Mouse (Mus musculus): ENCODE results near the gene Abhd17a.

- TF ChIP-seq ZKSCAN1 (IDR thresholded peaks at IDR 0.05; ENCODE audit: borderline replicate concordance, low read depth, low read length) (no peak), CTCF (conservative IDR thresholded peaks at IDR 0.05 in 1 of 2, IDR thresholded peaks at IDR 0.05 in 1 of 2; ENCODE audit: low read depth in 2 of 2, low read length in 2 of 2) (no peak)
Observed at GRCm38 (mm10) chr10:80610116-80610785, 20.1 kb upstream of the Abhd17a start.

Data from CH12.LX (cell line).